Mouse (Mus musculus): ENCODE results near the gene Gna12.

DNA sequence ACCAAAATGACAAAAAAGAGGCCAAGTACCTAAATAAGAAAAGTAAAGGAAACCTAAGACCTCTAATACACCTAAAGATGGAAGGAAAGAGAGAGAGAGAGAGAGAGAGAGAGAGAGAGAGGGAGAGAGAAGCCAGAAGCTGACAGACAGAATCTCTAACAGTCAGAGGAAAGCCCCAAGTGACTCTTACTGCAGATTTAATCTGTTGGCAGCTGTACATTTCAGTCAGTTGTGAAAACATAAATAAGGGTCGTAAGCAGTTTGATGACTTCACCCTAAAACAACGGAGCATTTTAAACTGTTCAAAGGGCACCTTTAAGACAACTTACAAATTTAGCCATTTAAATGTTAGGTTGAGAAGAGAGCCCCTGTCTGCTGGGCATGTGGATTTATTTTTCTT is 39.8 kb downstream of the Gna12 start:
- TF ChIP-seq POLR2A (IDR thresholded peaks at IDR 0.05; ENCODE audit: insufficient read depth, low read depth, low read length) (no peak), CTCF (IDR thresholded peaks at IDR 0.05) (no peak)

Measured in heart, adult 2 months (tissue).